Mouse (Mus musculus) embryo, embryonic 10 days (tissue): Measurements from ENCODE around the gene Tfe3.
"Not testable (repeated sequence)": the region's sequence is repeated elsewhere in the genome, so short reads cannot be mapped to it uniquely, and the experiment has no call there.

Experiments used
- DNase-seq: peaks from one replicate; pipeline ENCODE4 v3.0.0-alpha.2; 2015; ENCODE audit warnings: low spot score

Tfe3 gene

GRCm38 (mm10) chrX:7750432-7751116, 11.8 kb upstream of the Tfe3 start, which contains the start of gene Ccdc120:
Gene Ccdc120, minus strand, starts transcription at chrX:7750905.
- DNase-seq = peak; percentile 87

GRCm38 (mm10) chrX:7753627-7754026, 8.7 kb upstream of the Tfe3 start:
- not testable (repeated sequence) for DNase-seq

GRCm38 (mm10) chrX:7762921-7763197, 499 bp downstream of the Tfe3 start:
- DNase-seq = no peak

GRCm38 (mm10) chrX:7763631-7764393, 1.5 kb downstream of the Tfe3 start:
- peak; percentile 13 for DNase-seq

- DNase-seq = no peak
Measured at GRCm38 (mm10) chrX:7764657-7765280, 2.4 kb downstream of the Tfe3 start.

GRCm38 (mm10) chrX:7765281-7765670, 2.9 kb downstream of the Tfe3 start:
- DNase-seq = no peak

- DNase-seq = peak; percentile 53
Measured at GRCm38 (mm10) chrX:7765764-7766163, 3.4 kb downstream of the Tfe3 start.

- DNase-seq = no peak
Measured at GRCm38 (mm10) chrX:7769302-7770017, 7.1 kb downstream of the Tfe3 start.

- DNase-seq = no peak
Measured at GRCm38 (mm10) chrX:7772766-7773165, 10.4 kb downstream of the Tfe3 start.

GRCm38 (mm10) chrX:7775501-7776205, 13.3 kb downstream of the Tfe3 start:
- DNase-seq = no peak

- DNase-seq = peak; percentile 59
Measured at GRCm38 (mm10) chrX:7776329-7777082, 14.1 kb downstream of the Tfe3 start.

- DNase-seq = no peak
Measured at GRCm38 (mm10) chrX:7778450-7779244, 16.3 kb downstream of the Tfe3 start.

GRCm38 (mm10) chrX:7779294-7779693, 16.9 kb downstream of the Tfe3 start:
- DNase-seq = no peak

GRCm38 (mm10) chrX:7782603-7783092, 20.3 kb downstream of the Tfe3 start:
- no peak for DNase-seq

GRCm38 (mm10) chrX:7789542-7790136, 27.3 kb downstream of the Tfe3 start, which contains the start of gene Gripap1:
Gene Gripap1, plus strand, starts transcription at chrX:7789765.
- DNase-seq = peak; percentile 84

GRCm38 (mm10) chrX:7790309-7790708, 27.9 kb downstream of the Tfe3 start:
- DNase-seq = no peak

GRCm38 (mm10) chrX:7793361-7793760, 31.0 kb downstream of the Tfe3 start:
- peak; percentile 46 for DNase-seq

- DNase-seq = peak; percentile 72
Measured at GRCm38 (mm10) chrX:7795016-7795415, 32.7 kb downstream of the Tfe3 start.

GRCm38 (mm10) chrX:7797327-7797726, 35.0 kb downstream of the Tfe3 start:
- DNase-seq = no peak

GRCm38 (mm10) chrX:7802157-7802556, 39.8 kb downstream of the Tfe3 start:
- not testable (repeated sequence) for DNase-seq
